Mouse (Mus musculus) embryo, embryonic 10 days (tissue): ENCODE data around the gene Asgr2.
"Not testable (repeated sequence)": the region's sequence is repeated elsewhere in the genome, so short reads cannot be mapped to it uniquely, and the experiment has no call there.

Source experiments
- DNase-seq: peaks from one replicate; pipeline ENCODE4 v3.0.0-alpha.2; 2015; ENCODE audit warnings: low spot score

The Asgr2 gene

DNA sequence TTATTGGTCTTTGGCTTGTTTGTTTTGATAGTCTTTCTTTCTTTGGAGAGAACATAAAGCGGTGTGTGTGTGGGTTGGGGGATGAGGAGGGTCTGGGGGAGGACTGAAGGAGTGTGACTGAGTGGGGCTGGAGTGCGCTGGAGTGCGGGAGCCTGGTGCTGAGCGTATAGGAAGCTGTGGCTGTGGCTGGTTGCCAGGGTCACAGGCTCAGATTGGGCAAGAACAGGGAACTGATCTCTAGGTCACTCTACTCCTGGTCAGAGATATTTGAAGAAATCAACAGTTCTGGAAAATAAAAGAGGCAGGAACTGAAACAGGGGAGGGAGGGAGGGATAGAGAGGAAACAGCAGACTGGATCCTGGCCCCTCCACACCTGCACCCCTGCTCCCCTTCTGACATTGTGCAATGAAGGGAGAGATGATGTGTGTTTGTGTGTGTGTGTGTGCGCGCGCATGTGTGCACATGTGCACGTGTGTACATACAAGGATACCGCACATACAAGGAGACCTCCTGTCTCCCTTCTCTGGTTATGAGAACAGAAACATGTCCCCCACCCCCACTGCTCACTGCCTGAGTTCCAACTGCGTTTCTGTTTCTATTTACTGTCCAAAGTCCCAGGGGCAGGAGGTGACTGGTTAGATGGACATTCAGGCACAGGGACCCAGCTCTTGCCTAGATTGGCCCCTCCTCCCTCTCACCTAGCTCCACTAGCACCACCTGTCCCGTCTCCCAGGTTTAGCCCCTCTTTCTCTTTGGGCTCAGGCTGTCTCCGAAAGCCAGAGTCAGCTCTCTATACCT, at the start of gene Asgr2:
Gene Asgr2, plus strand, starts transcription at position 659 of the 798 bp plus-strand sequence.
- no peak for DNase-seq

DNA sequence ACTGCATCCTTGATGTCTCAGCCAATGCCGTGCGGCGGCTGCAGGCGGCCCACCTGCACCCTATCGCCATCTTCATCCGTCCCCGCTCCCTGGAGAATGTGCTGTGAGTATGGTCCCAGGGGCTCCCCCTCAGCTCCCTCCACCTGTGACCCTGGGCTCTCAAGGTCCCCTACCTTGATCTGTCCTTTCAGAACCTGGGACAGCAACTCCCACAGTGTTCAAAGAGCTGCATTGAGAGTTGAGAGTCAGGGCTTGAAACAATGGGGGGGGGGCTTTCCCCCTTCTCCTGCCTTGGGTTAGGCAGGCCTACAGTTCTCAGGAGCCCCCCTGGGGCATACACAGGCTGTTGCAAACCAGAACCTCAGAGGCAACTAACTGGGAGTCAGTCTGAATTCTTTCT, 48.8 kb upstream of the Asgr2 start:
- no peak for DNase-seq

DNA sequence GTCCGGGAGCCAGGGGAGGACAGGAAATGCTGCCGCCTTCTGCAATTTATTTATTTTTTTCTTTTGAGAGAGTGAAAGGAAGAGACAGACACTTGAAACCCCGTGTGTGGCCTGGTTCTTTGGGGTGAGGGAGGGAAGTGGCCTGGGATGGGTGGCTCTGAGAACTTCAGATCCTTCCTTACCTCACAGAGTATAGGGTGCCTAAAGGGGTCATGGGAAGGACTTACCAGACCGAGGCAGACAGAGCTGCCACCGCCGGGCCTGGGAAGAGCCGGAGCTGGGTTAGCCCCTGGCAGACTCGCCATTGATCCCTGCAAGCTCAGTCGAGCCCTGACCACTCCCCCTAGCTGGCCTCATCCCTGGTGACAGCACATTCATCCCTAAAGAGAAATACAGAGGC, 47.0 kb upstream of the Asgr2 start:
- peak; percentile 35 for DNase-seq

- DNase-seq, result no peak
Observed at GRCm38 (mm10) chr11:70049366-70049765, 43.1 kb upstream of the Asgr2 start.

DNA sequence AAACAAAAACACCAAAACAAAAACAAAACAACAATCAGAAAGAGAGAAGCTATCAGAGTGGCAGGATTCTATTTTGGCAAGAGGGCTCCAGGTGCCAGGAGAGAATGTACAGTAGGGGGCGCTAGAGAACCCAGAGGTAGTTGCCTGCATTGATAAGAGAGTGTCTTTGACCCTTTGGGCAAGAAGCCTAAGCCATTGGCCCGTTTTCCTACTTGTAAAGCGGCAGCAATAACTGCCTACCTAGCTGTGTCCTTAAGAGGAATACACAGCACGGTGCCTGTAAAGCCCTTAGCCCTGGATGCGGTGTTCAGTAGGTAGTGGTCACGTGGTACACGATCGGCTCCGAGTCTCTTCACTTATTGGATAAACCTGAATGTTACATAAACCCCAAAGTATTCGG, 42.6 kb upstream of the Asgr2 start:
- DNase-seq, result peak; percentile 4

DNA sequence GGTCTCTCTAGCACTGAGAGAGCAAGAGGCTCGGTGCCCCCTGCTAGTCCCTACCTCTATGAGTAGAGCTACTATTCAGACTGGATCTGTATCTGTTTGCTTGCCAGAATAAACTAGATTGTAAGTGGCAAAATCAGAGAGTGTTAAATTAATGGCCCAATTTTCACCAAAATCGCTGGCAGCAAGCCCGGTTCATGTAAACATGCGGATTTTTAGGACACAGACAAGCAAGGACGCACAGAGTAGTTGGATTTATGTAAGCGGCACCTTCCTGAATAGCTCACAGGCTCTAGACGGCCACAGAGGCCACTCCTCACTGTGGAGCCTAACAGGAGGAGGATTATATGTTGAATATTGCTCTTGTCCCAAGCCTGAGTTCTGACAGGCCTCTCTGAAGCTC, 39.3 kb upstream of the Asgr2 start:
- DNase-seq, result no peak

- DNase-seq, result no peak
Observed at GRCm38 (mm10) chr11:70053898-70054570, 38.4 kb upstream of the Asgr2 start, which contains the start of gene Asgr1. Gene Asgr1 (plus strand): TSS chr11:70054085.

- DNase-seq, result peak; percentile 83
Observed at GRCm38 (mm10) chr11:70055618-70056214, 36.7 kb upstream of the Asgr2 start.

GRCm38 (mm10) chr11:70057805-70058204, 34.6 kb upstream of the Asgr2 start:
- DNase-seq, result no peak

DNA sequence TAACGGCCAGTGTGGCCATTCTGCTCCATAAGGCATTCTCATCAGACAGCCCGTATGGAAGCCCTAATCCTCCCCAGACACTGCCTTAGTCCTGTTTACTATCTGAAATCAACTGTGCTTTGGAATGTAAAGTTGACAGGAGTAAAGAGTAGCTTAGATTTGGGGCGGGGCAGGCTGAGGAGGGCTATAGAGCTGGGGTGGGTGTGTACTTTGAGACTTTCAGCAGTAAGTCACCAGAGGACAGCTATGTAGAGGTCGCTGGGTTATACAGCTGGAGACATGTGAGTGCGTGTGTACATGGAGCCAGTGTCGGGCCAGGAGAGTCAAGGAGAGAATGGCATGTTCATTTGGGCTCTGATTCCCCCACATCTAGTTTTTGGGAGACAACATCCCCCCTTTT, 32.5 kb upstream of the Asgr2 start:
- no peak for DNase-seq

- no peak for DNase-seq
Observed at GRCm38 (mm10) chr11:70063053-70063452, 29.4 kb upstream of the Asgr2 start.

DNA sequence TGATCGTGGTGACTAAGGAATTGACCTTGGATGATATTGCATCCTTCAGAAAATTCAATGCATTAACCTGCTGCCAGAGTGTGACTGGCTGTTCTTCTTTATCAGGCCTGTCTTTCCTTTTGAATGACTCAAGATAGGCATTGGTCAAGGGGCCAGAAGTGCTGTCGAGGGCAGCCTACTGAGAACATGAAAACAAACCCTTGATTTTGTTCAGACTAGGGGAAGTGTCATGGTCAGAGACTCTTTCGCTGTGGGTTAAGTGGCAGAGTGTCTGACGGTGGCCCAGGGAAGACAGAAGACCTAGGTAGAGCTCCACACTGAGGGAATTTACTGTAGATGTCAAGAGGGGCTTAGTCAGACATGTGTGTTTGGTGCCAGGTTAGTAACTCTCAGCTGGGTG, 25.7 kb upstream of the Asgr2 start:
- DNase-seq, result no peak

DNA sequence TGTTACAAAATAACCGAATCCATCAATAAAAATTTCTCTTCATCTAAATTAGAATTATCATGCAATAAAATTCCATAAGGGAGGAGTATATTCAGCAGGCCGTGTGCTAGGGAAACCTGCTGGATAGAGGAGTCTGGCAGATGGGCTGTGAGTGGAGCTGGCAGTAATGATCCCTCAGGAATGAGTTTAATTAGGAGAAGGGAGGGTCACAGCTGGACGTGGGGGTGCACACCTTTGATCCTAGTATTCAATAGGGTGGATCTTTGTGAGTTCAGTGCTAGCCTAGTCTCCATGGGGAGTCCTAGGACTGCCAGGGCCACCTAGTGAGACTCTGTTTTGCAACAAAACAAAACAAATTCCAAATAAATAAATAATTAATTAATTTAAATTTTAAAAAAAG, 24.2 kb upstream of the Asgr2 start:
- DNase-seq, result no peak

GRCm38 (mm10) chr11:70070057-70070456, 22.4 kb upstream of the Asgr2 start:
- no peak for DNase-seq

- not testable (repeated sequence) for DNase-seq
Observed at GRCm38 (mm10) chr11:70070603-70071002, 21.8 kb upstream of the Asgr2 start.

DNA sequence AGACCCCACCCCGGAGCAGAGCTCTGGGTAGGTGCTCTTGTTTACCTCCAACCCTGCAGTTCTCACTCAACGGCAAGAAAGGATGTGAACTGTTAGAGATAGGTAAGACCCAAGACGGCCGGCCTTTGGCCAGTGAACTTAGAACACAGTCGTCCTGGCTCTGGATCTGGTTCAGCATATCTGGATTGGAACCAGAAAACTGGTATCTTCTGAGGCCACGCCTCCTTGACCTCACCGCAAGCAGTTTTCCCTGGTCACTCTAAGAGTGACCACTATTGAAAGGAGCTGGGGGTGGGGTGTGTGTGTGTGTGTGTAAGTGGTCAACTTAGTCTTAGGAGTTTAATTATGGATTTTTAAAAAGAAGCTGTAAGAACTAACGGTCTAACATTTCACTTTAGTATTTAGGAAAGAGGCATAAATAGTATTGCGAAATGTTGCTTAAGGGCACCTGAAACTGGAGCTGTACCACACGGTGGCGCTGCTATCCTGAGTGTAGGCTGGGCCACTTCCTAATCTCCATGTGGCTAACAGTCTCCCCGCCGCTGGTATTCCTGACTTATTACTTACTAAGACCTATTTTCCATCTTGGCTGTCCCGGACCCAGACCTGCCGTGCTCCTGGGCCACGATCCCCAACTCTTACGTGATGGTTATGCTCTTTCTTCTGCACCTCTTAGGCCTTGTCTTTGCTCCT, 17.9 kb upstream of the Asgr2 start:
- DNase-seq, result peak; percentile 94

DNA sequence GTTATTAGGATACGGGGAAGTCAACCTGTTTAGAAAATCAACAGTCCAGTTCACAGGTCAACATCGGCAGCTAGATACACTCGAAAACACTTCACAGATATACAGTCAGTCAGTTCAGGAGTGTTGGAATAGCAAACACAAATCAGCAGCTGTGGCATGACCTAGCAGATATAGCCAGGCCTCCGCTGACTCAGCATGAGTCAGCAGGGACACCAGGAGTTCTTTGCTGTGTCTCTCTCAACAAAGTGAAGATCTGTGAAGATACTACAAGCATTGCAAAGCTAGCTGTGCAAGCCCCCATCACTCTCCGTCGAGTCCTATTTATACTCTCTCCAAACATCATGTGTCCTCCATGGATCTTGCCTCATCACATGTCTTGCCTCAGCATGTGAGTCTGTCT, 16.9 kb upstream of the Asgr2 start:
- DNase-seq, result no peak

GRCm38 (mm10) chr11:70077441-70077840, 15.0 kb upstream of the Asgr2 start:
- DNase-seq, result no peak

GRCm38 (mm10) chr11:70079175-70079574, 13.3 kb upstream of the Asgr2 start:
- no peak for DNase-seq

- DNase-seq, result no peak
Observed at GRCm38 (mm10) chr11:70079928-70080327, 12.5 kb upstream of the Asgr2 start.

DNA sequence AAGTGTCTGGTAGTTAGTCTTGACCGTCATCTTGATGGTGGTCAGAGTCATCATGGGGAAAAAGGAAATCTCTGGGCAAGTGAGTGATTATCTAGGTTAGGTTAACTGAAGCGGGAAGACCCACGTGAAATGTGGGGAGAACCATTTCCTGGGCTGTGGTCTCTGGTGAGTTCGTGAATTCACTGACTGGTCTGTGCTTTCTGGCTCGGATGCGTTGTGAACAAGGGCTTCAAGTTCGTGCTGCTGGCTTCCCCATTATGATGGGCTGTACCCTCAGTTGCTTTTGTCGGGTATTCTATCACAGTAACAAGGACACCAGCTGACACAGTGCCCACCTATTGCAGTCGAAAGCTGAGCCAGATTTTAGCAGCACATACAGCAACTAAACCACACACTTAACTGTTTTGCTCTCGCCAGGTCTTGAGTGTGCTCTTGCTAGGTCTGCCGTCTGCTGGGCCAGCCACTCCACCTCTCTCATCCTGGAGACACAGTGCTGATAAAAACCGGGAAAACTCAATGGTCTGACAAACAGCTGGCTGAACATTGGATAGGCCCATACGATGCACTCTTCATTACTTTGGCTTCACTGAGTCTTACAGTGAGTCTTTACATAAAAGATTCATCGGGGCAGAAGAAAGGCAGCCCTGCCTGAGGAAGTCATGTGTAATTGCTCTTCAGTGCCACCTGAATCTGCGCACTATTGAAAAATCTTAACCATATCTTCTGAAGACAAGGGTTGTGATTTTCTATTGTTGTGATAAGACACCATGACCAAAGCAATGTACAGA, 11.4 kb upstream of the Asgr2 start:
- DNase-seq, result no peak

GRCm38 (mm10) chr11:70084563-70084962, 7.9 kb upstream of the Asgr2 start:
- DNase-seq, result no peak
